Mouse (Mus musculus) stomach, postnatal 0 days (tissue): ENCODE measurements around the gene Cenpf.

Source experiments
- CTCF ChIP-seq: IDR thresholded peaks from 2 replicates; pipeline ENCODE4 v1.5.1; 2016; ENCODE audit warnings: antibody characterized with exemption, low read depth, mild to moderate bottlenecking, moderate library complexity
- EP300 ChIP-seq: optimal IDR thresholded peaks from 2 replicates; pipeline ENCODE3; 2016; ENCODE audit warnings: antibody characterized with exemption

DNA sequence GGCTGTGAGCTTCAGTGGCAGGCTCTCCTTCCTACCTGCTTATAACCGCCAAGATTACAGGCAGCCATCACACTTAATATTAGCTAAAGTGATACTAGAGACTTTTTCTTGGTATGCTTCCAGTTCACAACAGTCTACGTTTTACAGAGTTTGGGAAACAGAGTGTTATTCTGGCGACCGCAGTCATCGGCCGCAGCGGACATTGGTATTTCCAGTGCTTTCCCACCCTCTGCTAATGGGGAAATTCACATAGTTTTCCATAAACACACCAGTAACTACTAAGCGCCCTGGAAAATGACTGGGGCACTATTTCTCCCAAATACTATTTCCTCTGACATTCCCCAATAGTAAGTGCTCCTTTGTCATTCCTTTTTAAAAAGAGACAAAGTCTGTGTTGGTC, 21.1 kb upstream of the Cenpf start:
- TF ChIP-seq CTCF (no peak), EP300 (no peak)
